Mouse (Mus musculus): ENCODE data around the gene Kcna3.

- TF ChIP-seq CTCF (conservative IDR thresholded peaks at IDR 0.05; ENCODE audit: low read length), result no peak
- no peak for TF ChIP-seq NANOG (IDR thresholded peaks at IDR 0.05; ENCODE audit: borderline replicate concordance, low read length)
These were observed 44.6 kb upstream of the Kcna3 start for GRCm38 (mm10) chr3:106991334-106991733.

Measured in E14TG2a.4 (cell line).